Mouse (Mus musculus): Measurements from ENCODE around the gene Fam83f. TPM values are rescaled to one million over a fixed set of nuclear protein-coding genes. Genes with fewer than 3 reads are reported as not detected.

The Fam83f gene
- polyA plus RNA-seq, 1 experiment from 2014 or later, result 0.21 TPM

DNA sequence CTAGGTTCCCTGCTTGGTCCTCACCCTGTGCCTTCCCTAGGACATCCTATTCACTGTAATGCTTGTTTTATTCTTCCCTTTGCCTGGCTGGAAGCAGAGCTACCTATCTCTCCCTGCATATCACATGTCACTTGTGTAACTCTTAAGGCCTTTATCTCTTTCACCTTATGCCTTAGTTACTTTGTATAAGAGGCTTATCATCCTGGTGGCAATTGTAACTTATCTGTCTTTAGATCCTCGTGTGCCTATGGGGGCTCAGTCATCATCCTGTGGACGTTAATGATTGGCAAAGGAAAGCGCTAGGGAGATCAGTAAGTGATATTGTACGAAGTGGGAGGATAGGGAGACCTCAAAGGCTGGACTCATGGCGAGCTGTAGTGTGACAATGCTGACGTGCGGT, 16.9 kb downstream of the Fam83f start:
- WGBS, result 36% methylated on average over 7 of the region's 7 CpGs
- no peak overlapping the region for H3K4me2 ChIP-seq
- H3K4me1 ChIP-seq (replicated peaks), result peaks cover 9% of the 10 kb centered on the region; the same call in 1 of the 2 replicates
- peaks cover 50% of the 10 kb centered on the region for H3K27me3 ChIP-seq
- ATAC-seq (replicated peaks; ENCODE audit: insufficient number of reproducible peaks, insufficient read depth, low FRiP score, low read depth), result no peak
- no peak overlapping the region for H3K9ac ChIP-seq
- H3K36me3 ChIP-seq, result no peaks in the 10 kb centered on the region
- H3K4me3 ChIP-seq, result no peak overlapping the region
- no peak overlapping the region for H3K27ac ChIP-seq
- H3K9me3 ChIP-seq (replicated peaks), result no peaks in the 10 kb centered on the region

- Histone ChIP-seq H3K36me3 (no peaks in the 10 kb centered on the region), H3K4me3 (no peak overlapping the region), H3K9me3 (replicated peaks) (no peaks in the 10 kb centered on the region), H3K4me2 (no peak overlapping the region), H3K9ac (no peak overlapping the region), H3K27ac (no peak overlapping the region), H3K27me3 (peaks cover 39% of the 10 kb centered on the region), H3K4me1 (replicated peaks) (peaks cover 7% of the 10 kb centered on the region)
- ATAC-seq (replicated peaks; ENCODE audit: insufficient number of reproducible peaks, insufficient read depth, low FRiP score, low read depth), result no peak
- 47% methylated on average over 3 of the region's 3 CpGs for WGBS
These were observed 21.8 kb downstream of the Fam83f start for GRCm38 (mm10) chr15:80693492-80693891.

DNA sequence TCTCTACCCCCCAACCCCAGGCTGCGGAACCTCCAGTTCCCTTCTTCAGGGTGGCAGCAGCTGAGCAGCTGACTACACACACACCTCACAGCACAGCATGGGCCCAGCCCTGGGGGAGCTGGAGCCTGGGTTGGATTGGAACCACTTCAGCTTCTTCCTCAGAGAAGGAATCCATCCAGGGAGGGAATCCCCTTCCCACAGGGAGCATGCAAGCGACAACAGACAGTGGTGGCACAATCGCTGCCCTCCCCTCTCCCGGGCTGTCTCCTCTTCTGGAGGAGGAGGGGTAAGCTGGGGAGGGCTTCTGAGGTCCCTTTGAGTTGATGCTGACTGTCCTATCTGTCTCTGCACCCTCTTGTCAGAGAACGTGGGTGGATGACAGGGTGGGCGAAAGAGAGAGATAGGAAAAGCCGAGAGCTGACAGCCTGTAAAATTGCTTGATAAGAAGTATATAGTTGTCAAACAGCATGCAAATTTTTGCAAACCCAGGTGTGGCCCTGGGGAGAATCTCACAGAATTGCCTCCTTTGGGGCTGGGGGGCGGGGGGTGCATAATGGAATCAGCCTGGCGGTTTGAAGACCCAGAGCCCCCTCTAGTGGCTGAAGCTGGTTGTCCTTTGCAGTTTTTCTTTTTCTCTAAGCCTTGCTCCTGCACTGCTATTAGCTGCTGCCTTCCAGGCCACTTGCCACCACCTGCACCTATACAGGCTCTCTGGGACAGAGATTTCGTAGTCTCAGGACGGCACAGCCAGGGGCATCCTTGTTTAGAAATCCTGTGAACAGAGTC, 22.7 kb downstream of the Fam83f start:
- Histone ChIP-seq H3K4me3 (no peak overlapping the region), H3K36me3 (no peaks in the 10 kb centered on the region), H3K9me3 (replicated peaks) (no peaks in the 10 kb centered on the region), H3K27ac (no peak overlapping the region), H3K4me1 (replicated peaks) (peaks cover 7% of the 10 kb centered on the region), H3K27me3 (peaks cover 38% of the 10 kb centered on the region), H3K9ac (no peak overlapping the region), H3K4me2 (peak overlapping the region; percentile 40)
- 19% methylated on average over 11 of the region's 11 CpGs for WGBS
- no peak for ATAC-seq (replicated peaks; ENCODE audit: insufficient number of reproducible peaks, insufficient read depth, low FRiP score, low read depth)

- Histone ChIP-seq H3K4me3 (no peak overlapping the region), H3K9ac (no peak overlapping the region), H3K36me3 (no peaks in the 10 kb centered on the region), H3K4me1 (replicated peaks) (peaks cover 7% of the 10 kb centered on the region), H3K4me2 (no peak overlapping the region), H3K9me3 (replicated peaks) (no peaks in the 10 kb centered on the region), H3K27ac (peak overlapping the region; percentile 5; the same call in 1 of the 2 replicates), H3K27me3 (peaks cover 21% of the 10 kb centered on the region; the same call in 1 of the 2 replicates)
- WGBS, result 30% methylated on average over 5 of the region's 5 CpGs
- ATAC-seq (replicated peaks; ENCODE audit: insufficient number of reproducible peaks, insufficient read depth, low FRiP score, low read depth), result no peak
These were observed 25.9 kb downstream of the Fam83f start for GRCm38 (mm10) chr15:80697564-80697963.

DNA sequence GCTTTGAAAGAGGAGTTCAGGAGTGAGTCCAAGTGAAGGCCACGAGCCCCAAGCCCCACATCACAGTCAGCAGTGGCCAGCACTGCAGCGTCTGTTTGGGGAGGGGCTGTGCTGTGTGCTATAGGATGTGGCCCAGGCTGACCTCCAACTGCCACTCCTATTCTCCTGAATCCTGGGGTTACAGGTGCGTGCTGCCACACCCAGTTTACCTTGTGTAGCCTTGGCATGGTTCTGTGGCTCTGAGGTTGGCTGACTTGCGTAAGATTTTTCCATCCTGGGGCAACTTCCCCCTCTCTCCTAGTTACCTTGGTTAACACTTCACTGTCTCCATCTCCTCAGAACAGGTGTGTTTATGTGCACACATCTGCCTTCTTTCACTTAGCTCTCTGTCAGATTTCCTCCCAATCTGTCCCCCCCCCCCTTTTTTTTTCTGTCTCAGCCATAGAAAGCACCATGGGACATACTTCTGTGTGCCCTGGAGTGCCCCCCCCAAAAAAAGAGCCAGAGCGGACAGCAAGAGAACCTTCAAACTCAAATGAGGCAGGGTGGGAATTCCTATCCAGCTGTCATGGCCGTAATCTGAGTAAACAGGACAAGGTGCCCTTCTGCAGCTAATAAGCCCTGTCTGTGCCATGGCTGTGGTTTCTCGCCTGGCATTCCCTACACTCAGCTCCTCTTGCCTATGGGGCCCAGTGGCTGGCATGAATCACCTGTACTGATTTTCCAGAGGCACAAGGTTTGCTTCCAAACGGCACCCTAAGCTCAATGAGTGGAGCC, 30.0 kb downstream of the Fam83f start:
- Histone ChIP-seq H3K4me1 (replicated peaks) (peaks cover 12% of the 10 kb centered on the region), H3K9me3 (replicated peaks) (no peaks in the 10 kb centered on the region), H3K27ac (no peak overlapping the region), H3K27me3 (peaks cover 11% of the 10 kb centered on the region; the same call in 1 of the 2 replicates), H3K4me2 (no peak overlapping the region), H3K36me3 (no peaks in the 10 kb centered on the region), H3K9ac (no peak overlapping the region), H3K4me3 (no peak overlapping the region)
- ATAC-seq (replicated peaks; ENCODE audit: insufficient number of reproducible peaks, insufficient read depth, low FRiP score, low read depth), result no peak
- WGBS, result 66% methylated on average over 8 of the region's 8 CpGs

- Histone ChIP-seq H3K4me1 (replicated peaks) (peaks cover 24% of the 10 kb centered on the region), H3K27me3 (peaks cover 11% of the 10 kb centered on the region; the same call in 1 of the 2 replicates), H3K9me3 (replicated peaks) (no peaks in the 10 kb centered on the region), H3K36me3 (no peaks in the 10 kb centered on the region), H3K4me2 (no peak overlapping the region), H3K9ac (no peak overlapping the region), H3K27ac (no peak overlapping the region), H3K4me3 (no peak overlapping the region)
- 60% methylated on average over 5 of the region's 5 CpGs for WGBS
- no peak for ATAC-seq (replicated peaks; ENCODE audit: insufficient number of reproducible peaks, insufficient read depth, low FRiP score, low read depth)
These were observed 31.3 kb downstream of the Fam83f start for GRCm38 (mm10) chr15:80702910-80703309.

- Histone ChIP-seq H3K36me3 (no peaks in the 10 kb centered on the region), H3K27ac (no peak overlapping the region), H3K4me2 (no peak overlapping the region), H3K4me1 (replicated peaks) (peaks cover 24% of the 10 kb centered on the region), H3K9me3 (replicated peaks) (no peaks in the 10 kb centered on the region), H3K27me3 (peaks cover 11% of the 10 kb centered on the region; the same call in 1 of the 2 replicates), H3K9ac (no peak overlapping the region), H3K4me3 (no peak overlapping the region)
- 71% methylated on average over 2 of the region's 2 CpGs for WGBS
- no peak for ATAC-seq (replicated peaks; ENCODE audit: insufficient number of reproducible peaks, insufficient read depth, low FRiP score, low read depth)
These were observed 31.8 kb downstream of the Fam83f start for GRCm38 (mm10) chr15:80703495-80703894.

DNA sequence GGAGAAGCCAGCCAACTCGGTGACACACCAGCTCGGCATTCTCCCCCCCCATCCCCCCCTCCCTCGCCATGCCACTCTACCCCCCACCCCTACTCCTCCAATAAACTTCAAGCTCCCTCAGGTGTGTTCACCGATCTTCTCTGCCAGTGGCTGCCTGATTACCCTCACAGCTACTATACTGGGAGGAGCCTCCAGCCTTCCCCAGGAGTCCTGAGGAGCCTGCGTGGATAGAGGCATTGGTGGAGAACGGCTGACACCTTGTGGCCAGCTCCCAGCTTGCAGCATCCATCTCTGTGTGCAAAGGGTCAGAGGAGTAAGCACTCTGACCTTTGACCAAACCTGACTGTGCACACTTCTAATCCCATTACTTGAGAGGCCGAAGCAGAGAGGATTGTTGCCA, 32.6 kb downstream of the Fam83f start:
- no peak overlapping the region for H3K27ac ChIP-seq
- ATAC-seq (replicated peaks; ENCODE audit: insufficient number of reproducible peaks, insufficient read depth, low FRiP score, low read depth), result peak; percentile 70
- no peak overlapping the region for H3K4me3 ChIP-seq
- H3K36me3 ChIP-seq, result no peaks in the 10 kb centered on the region
- no peaks in the 10 kb centered on the region for H3K9me3 ChIP-seq (replicated peaks)
- peaks cover 25% of the 10 kb centered on the region for H3K4me1 ChIP-seq (replicated peaks)
- H3K4me2 ChIP-seq, result peak overlapping the region; percentile 44
- peaks cover 11% of the 10 kb centered on the region; the same call in 1 of the 2 replicates for H3K27me3 ChIP-seq
- 8% methylated on average over 7 of the region's 7 CpGs for WGBS
- no peak overlapping the region for H3K9ac ChIP-seq

GRCm38 (mm10) chr15:80705828-80706549, 34.3 kb downstream of the Fam83f start:
- peaks cover 11% of the 10 kb centered on the region; the same call in 1 of the 2 replicates for H3K27me3 ChIP-seq
- H3K9ac ChIP-seq, result peak overlapping the region; percentile 28; the same call in 1 of the 2 replicates
- peak overlapping the region; percentile 67 for H3K4me2 ChIP-seq
- H3K9me3 ChIP-seq (replicated peaks), result no peaks in the 10 kb centered on the region
- no peaks in the 10 kb centered on the region for H3K36me3 ChIP-seq
- 24% methylated on average over 18 of the region's 18 CpGs for WGBS
- H3K27ac ChIP-seq, result peak overlapping the region; percentile 87
- no peak for ATAC-seq (replicated peaks; ENCODE audit: insufficient number of reproducible peaks, insufficient read depth, low FRiP score, low read depth)
- H3K4me3 ChIP-seq, result peak overlapping the region; percentile 36
- H3K4me1 ChIP-seq (replicated peaks), result peaks cover 35% of the 10 kb centered on the region

- Histone ChIP-seq H3K27ac (peak overlapping the region; percentile 87), H3K4me3 (peak overlapping the region; percentile 36), H3K9ac (0 out of 2 replicates have a peak overlapping the region, but pooled peaks have one; percentile 28), H3K4me2 (peak overlapping the region; percentile 67), H3K27me3 (0 out of 2 replicates have a peak, but pooled peaks cover 6% of the 10 kb centered on the region), H3K9me3 (replicated peaks) (no peaks in the 10 kb centered on the region), H3K36me3 (no peaks in the 10 kb centered on the region), H3K4me1 (replicated peaks) (peaks cover 35% of the 10 kb centered on the region)
- WGBS, result 22% methylated on average over 11 of the region's 11 CpGs
- ATAC-seq (replicated peaks; ENCODE audit: insufficient number of reproducible peaks, insufficient read depth, low FRiP score, low read depth), result no peak
These were observed 34.9 kb downstream of the Fam83f start for GRCm38 (mm10) chr15:80706596-80706995.

GRCm38 (mm10) chr15:80707088-80707487, 35.4 kb downstream of the Fam83f start:
- Histone ChIP-seq H3K9ac (no peak overlapping the region), H3K9me3 (replicated peaks) (no peaks in the 10 kb centered on the region), H3K36me3 (no peaks in the 10 kb centered on the region), H3K4me2 (peak overlapping the region; percentile 67), H3K27me3 (0 out of 2 replicates have a peak, but pooled peaks cover 2% of the 10 kb centered on the region), H3K4me1 (replicated peaks) (peaks cover 38% of the 10 kb centered on the region), H3K4me3 (0 out of 2 replicates have a peak overlapping the region, but pooled peaks have one; percentile 36), H3K27ac (peak overlapping the region; percentile 87)
- no peak for ATAC-seq (replicated peaks; ENCODE audit: insufficient number of reproducible peaks, insufficient read depth, low FRiP score, low read depth)
- WGBS, result 14% methylated on average over 8 of the region's 8 CpGs
